Comparison of ENCODE assay signal across 8 mouse cellular contexts in the genomic region with DNA sequence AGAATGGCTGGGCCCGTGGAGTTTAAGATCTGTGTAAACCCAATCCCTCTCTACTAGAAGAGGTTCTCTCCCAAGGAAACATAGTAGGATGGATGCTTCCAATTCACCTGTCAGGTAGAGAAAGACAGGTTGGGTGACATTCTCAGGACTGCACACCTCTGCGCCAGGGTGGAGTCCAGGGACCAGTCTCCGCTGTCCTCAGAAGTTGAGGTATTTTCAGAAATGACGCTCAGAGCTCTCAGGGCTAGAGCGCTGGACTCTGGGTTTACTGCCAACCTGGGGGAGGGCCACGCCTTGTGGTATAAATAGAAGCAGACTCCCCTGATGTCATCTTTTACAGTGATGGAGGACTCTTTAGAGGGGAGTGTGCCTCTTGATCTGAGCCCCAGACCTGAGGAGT. TPM values are rescaled to one million over a fixed set of nuclear protein-coding genes. Genes with fewer than 3 reads are reported as not detected.
DNase-seq lines count a peak whose midpoint lies in the region; ATAC-seq and TF ChIP-seq lines count a peak whose summit lies in the region.

No protein-coding gene starts in this region.

- H3K27me3 ChIP-seq in MEL (ENCODE audit: control insufficient read depth in 1 of 2, insufficient read depth in 2 of 2, low read length in 2 of 2), result no peaks in the 10 kb centered on the region
- no peaks in the 10 kb centered on the region for H3K27me3 ChIP-seq in embryonic facial prominence, embryonic 14.5 days (replicated peaks; ENCODE audit: control insufficient read depth, insufficient read depth, low read length)
- H3K27me3 ChIP-seq in heart, embryonic 15.5 days, result no peaks in the 10 kb centered on the region
- H3K27me3 ChIP-seq in liver, embryonic 13.5 days, result peaks cover 3% of the 10 kb centered on the region; the same call in 1 of the 2 replicates
- H3K27me3 ChIP-seq in neural tube, embryonic 15.5 days (replicated peaks), result no peaks in the 10 kb centered on the region

- DNase-seq in MEL (ENCODE audit: low read depth, low spot score), result peak; percentile 27
- DNase-seq in embryonic facial prominence, embryonic 14.5 days (ENCODE audit: low spot score), result peak; percentile 27
- DNase-seq in liver, embryonic 13.5 days, result no peak
- no peak for DNase-seq in spleen, postnatal 14 days (ENCODE audit: low spot score in 2 of 2)
- no peak for DNase-seq in kidney, adult 18-20 months
- no peak for DNase-seq in right cerebral cortex, adult 18-20 months

- no peak for TF ChIP-seq EP300 in MEL (IDR thresholded peaks at IDR 0.05; ENCODE audit: low read depth in 1 of 2, low read length in 2 of 2)

- TF ChIP-seq CTCF in MEL (IDR thresholded peaks at IDR 0.05 in 2 of 3, conservative IDR thresholded peaks at IDR 0.05 in 1 of 3; ENCODE audit: control insufficient read depth in 1 of 3, insufficient read depth in 1 of 3, low read depth in 2 of 3, low read length in 3 of 3, poor library complexity in 1 of 3, severe bottlenecking in 1 of 3), result no peak

- no peak overlapping the region for H3K4me3 ChIP-seq in MEL (ENCODE audit: control insufficient read depth in 1 of 2, insufficient read depth in 1 of 2, low read depth in 2 of 2, low read length in 2 of 2)
- H3K4me3 ChIP-seq in embryonic facial prominence, embryonic 14.5 days (ENCODE audit: low read depth, low read length), result no peak overlapping the region
- H3K4me3 ChIP-seq in heart, embryonic 15.5 days, result peak overlapping the region; percentile 64
- 0 out of 2 replicates have a peak overlapping the region, but pooled peaks have one; percentile 72 for H3K4me3 ChIP-seq in liver, embryonic 13.5 days (replicated peaks)
- peak overlapping the region; percentile 58; the same call in 1 of the 2 replicates for H3K4me3 ChIP-seq in neural tube, embryonic 15.5 days (replicated peaks)

- TF ChIP-seq POLR2A in MEL (IDR thresholded peaks at IDR 0.05; ENCODE audit: control insufficient read depth in 1 of 2, insufficient read depth in 1 of 2, low read depth in 1 of 2, low read length in 2 of 2, poor library complexity in 1 of 2), result no peak

- no peak overlapping the region for H3K9ac ChIP-seq in MEL (ENCODE audit: control insufficient read depth, low read depth, low read length, poor library complexity, severe bottlenecking)
- peak overlapping the region; percentile 67; the same call in 1 of the 2 replicates for H3K9ac ChIP-seq in embryonic facial prominence, embryonic 14.5 days (ENCODE audit: low read depth, low read length)
- peak overlapping the region; percentile 42 for H3K9ac ChIP-seq in heart, embryonic 15.5 days
- H3K9ac ChIP-seq in liver, embryonic 13.5 days, result peak overlapping the region; percentile 71
- no peak overlapping the region for H3K9ac ChIP-seq in neural tube, embryonic 15.5 days (replicated peaks)

- no peaks in the 10 kb centered on the region for H3K79me2 ChIP-seq in MEL (ENCODE audit: control insufficient read depth, insufficient read depth, low read length, poor library complexity)

- 75% methylated on average over 6 of the region's 6 CpGs for WGBS in embryonic facial prominence, embryonic 14.5 days
- 28% methylated on average over 6 of the region's 6 CpGs for WGBS in heart, embryonic 15.5 days
- WGBS in liver, embryonic 13.5 days (ENCODE audit: insufficient replicate concordance), result 36% methylated on average over 6 of the region's 6 CpGs
- WGBS in neural tube, embryonic 15.5 days, result 81% methylated on average over 6 of the region's 6 CpGs

- H3K9me3 ChIP-seq in MEL (replicated peaks; ENCODE audit: insufficient read depth, low read length), result no peaks in the 10 kb centered on the region
- no peaks in the 10 kb centered on the region for H3K9me3 ChIP-seq in embryonic facial prominence, embryonic 14.5 days (ENCODE audit: control insufficient read depth, low read length)
- no peaks in the 10 kb centered on the region for H3K9me3 ChIP-seq in heart, embryonic 15.5 days (replicated peaks)
- H3K9me3 ChIP-seq in liver, embryonic 13.5 days (replicated peaks), result no peaks in the 10 kb centered on the region
- no peaks in the 10 kb centered on the region for H3K9me3 ChIP-seq in neural tube, embryonic 15.5 days (replicated peaks)

- H3K4me2 ChIP-seq in embryonic facial prominence, embryonic 14.5 days (ENCODE audit: low read depth, low read length), result peak overlapping the region; percentile 74
- H3K4me2 ChIP-seq in heart, embryonic 15.5 days, result peak overlapping the region; percentile 82
- H3K4me2 ChIP-seq in liver, embryonic 13.5 days, result peak overlapping the region; percentile 87
- H3K4me2 ChIP-seq in neural tube, embryonic 15.5 days, result peak overlapping the region; percentile 86

- no peak for ATAC-seq in embryonic facial prominence, embryonic 14.5 days (ENCODE audit: low read depth)
- peak; percentile 37; the same call in 1 of the 2 replicates for ATAC-seq in heart, embryonic 15.5 days (replicated peaks; ENCODE audit: insufficient number of reproducible peaks, insufficient read depth, low FRiP score, low read depth)
- no peak for ATAC-seq in liver, embryonic 13.5 days (ENCODE audit: low read depth)
- no peak for ATAC-seq in neural tube, embryonic 15.5 days (ENCODE audit: low FRiP score)

- H3K27ac ChIP-seq in MEL (ENCODE audit: control insufficient read depth, low read depth, low read length), result no peak overlapping the region
- peak overlapping the region; percentile 88 for H3K27ac ChIP-seq in embryonic facial prominence, embryonic 14.5 days (replicated peaks; ENCODE audit: low read depth, low read length)
- peak overlapping the region; percentile 92 for H3K27ac ChIP-seq in heart, embryonic 15.5 days
- H3K27ac ChIP-seq in liver, embryonic 13.5 days, result peak overlapping the region; percentile 72
- H3K27ac ChIP-seq in neural tube, embryonic 15.5 days (replicated peaks), result peak overlapping the region; percentile 84

- peaks cover 0 to 18% of the 10 kb centered on the region in 2 experiments; a peak in 2 of 4 replicates for H3K36me3 ChIP-seq in MEL (ENCODE audit: control insufficient read depth in 1 of 2, insufficient read depth in 2 of 2, low read length in 2 of 2)
- H3K36me3 ChIP-seq in embryonic facial prominence, embryonic 14.5 days (ENCODE audit: control insufficient read depth, insufficient read depth, low read length), result peaks cover 15% of the 10 kb centered on the region; the same call in 1 of the 2 replicates
- peaks cover 5% of the 10 kb centered on the region; the same call in 1 of the 2 replicates for H3K36me3 ChIP-seq in heart, embryonic 15.5 days
- H3K36me3 ChIP-seq in liver, embryonic 13.5 days, result peaks cover 1% of the 10 kb centered on the region; the same call in 1 of the 2 replicates
- no peaks in the 10 kb centered on the region for H3K36me3 ChIP-seq in neural tube, embryonic 15.5 days

- peaks cover 6 to 23% of the 10 kb centered on the region in 2 experiments for H3K4me1 ChIP-seq in MEL (ENCODE audit: control insufficient read depth in 1 of 2, insufficient read depth in 2 of 2, low read length in 2 of 2)
- peaks cover 33% of the 10 kb centered on the region for H3K4me1 ChIP-seq in embryonic facial prominence, embryonic 14.5 days (ENCODE audit: control insufficient read depth, insufficient read depth, low read length)
- peaks cover 40% of the 10 kb centered on the region for H3K4me1 ChIP-seq in heart, embryonic 15.5 days (replicated peaks)
- H3K4me1 ChIP-seq in liver, embryonic 13.5 days (replicated peaks), result peaks cover 31% of the 10 kb centered on the region
- peaks cover 28% of the 10 kb centered on the region for H3K4me1 ChIP-seq in neural tube, embryonic 15.5 days

- no peak for TF ChIP-seq RAD21 in MEL (IDR thresholded peaks at IDR 0.05; ENCODE audit: low read depth, low read length)

TF ChIP-seq in MEL, 35 proteins besides CTCF, POLR2A, EP300 and RAD21:
- TF ChIP-seq JUND (IDR thresholded peaks at IDR 0.05; ENCODE audit: low read depth, low read length), result no peak
- TF ChIP-seq USF2 (IDR thresholded peaks at IDR 0.05; ENCODE audit: borderline replicate concordance in 1 of 2, insufficient read depth in 1 of 2, low read depth in 1 of 2, low read length in 2 of 2), result no peak
- TF ChIP-seq ELF1 (IDR thresholded peaks at IDR 0.05; ENCODE audit: low read depth, low read length), result no peak
- no peak for TF ChIP-seq TCF12 (IDR thresholded peaks at IDR 0.05; ENCODE audit: low read depth, low read length)
- no peak for TF ChIP-seq GABPA (IDR thresholded peaks at IDR 0.05; ENCODE audit: low read depth, low read length)
- no peak for TF ChIP-seq NRF1 (IDR thresholded peaks at IDR 0.05; ENCODE audit: insufficient read depth, low read depth, low read length, poor library complexity, severe bottlenecking)
- TF ChIP-seq GATA1 (IDR thresholded peaks at IDR 0.05; ENCODE audit: low read depth, low read length), result no peak
- no peak for TF ChIP-seq TAL1 (IDR thresholded peaks at IDR 0.05; ENCODE audit: low read length)
- TF ChIP-seq MAX (IDR thresholded peaks at IDR 0.05; ENCODE audit: low read length), result no peak
- no peak for TF ChIP-seq ZC3H11A (IDR thresholded peaks at IDR 0.05; ENCODE audit: low read depth, low read length)
- TF ChIP-seq HCFC1 (IDR thresholded peaks at IDR 0.05; ENCODE audit: low read depth, low read length), result no peak
- TF ChIP-seq E2F4 (IDR thresholded peaks at IDR 0.05; ENCODE audit: borderline replicate concordance, low read depth, low read length), result no peak

RNA-seq across cellular contexts. Expression of gene Stn1, which starts 0.6 kb away (rescaled TPM):
- total RNA-seq in MEL (2012; rRNA removed), result 9.7 and 10.2 TPM in 2 replicates
- 10 to 100 TPM in 1 of 2 experiments, not detected in 1; 13.6 TPM for polyA plus RNA-seq in MEL (2012; ENCODE audit: insufficient read depth in 1 of 2, insufficient read length in 2 of 2, low read depth in 1 of 2, low replicate concordance in 2 of 2, missing spikeins in 1 of 2)
- polyA plus RNA-seq in embryonic facial prominence, embryonic 14.5 days (2014; fragmentation: Nextera tagmentation; extraction: Ambion mirVana), result 48.1 and 52.3 TPM in 2 replicates
- polyA plus RNA-seq in heart, embryonic 15.5 days (2015; fragmentation: Nextera tagmentation; extraction: Ambion mirVana), result 29.0 and 36.1 TPM in 2 replicates
- polyA plus RNA-seq in liver, embryonic 13.5 days (2015; fragmentation: Nextera tagmentation; extraction: Ambion mirVana), result 11.6 and 12.7 TPM in 2 replicates
- polyA plus RNA-seq in neural tube, embryonic 15.5 days (2015; fragmentation: Nextera tagmentation; extraction: Ambion mirVana), result 27.2 and 31.9 TPM in 2 replicates

RNA-seq across cellular contexts. Expression of gene Slk, which starts 41.6 kb away (rescaled TPM):
- 58.2 and 65.0 TPM in 2 replicates for total RNA-seq in MEL (2012; rRNA removed)
- polyA plus RNA-seq in MEL (2012; ENCODE audit: insufficient read depth in 1 of 2, insufficient read length in 2 of 2, low read depth in 1 of 2, low replicate concordance in 2 of 2, missing spikeins in 1 of 2), result 100 to 1,000 TPM in 1 of 2 experiments, 10 to 100 TPM in 1; 88.2 to 103 TPM
- 16.3 and 18.3 TPM in 2 replicates for polyA plus RNA-seq in embryonic facial prominence, embryonic 14.5 days (2014; fragmentation: Nextera tagmentation; extraction: Ambion mirVana)
- 12.6 and 14.2 TPM in 2 replicates for polyA plus RNA-seq in heart, embryonic 15.5 days (2015; fragmentation: Nextera tagmentation; extraction: Ambion mirVana)
- 5.8 and 6.3 TPM in 2 replicates for polyA plus RNA-seq in liver, embryonic 13.5 days (2015; fragmentation: Nextera tagmentation; extraction: Ambion mirVana)
- 5.5 and 7.3 TPM in 2 replicates for polyA plus RNA-seq in neural tube, embryonic 15.5 days (2015; fragmentation: Nextera tagmentation; extraction: Ambion mirVana)

Comparison
In these comparisons a context has a peak if more than half of its experiments do, and no peak if none do; other contexts are left out.
1. DNase-seq: peak in MEL (single experiment) and embryonic facial prominence, embryonic 14.5 days (single experiment); none in liver, embryonic 13.5 days (single experiment), spleen, postnatal 14 days (0 of 2), kidney, adult 18-20 months (single experiment) and right cerebral cortex, adult 18-20 months (single experiment).
2. H3K4me3 ChIP-seq: peak in heart, embryonic 15.5 days (single experiment), liver, embryonic 13.5 days (single experiment) and neural tube, embryonic 15.5 days (single experiment); none in MEL (0 of 2) and embryonic facial prominence, embryonic 14.5 days (single experiment).
3. H3K9ac ChIP-seq: peak in embryonic facial prominence, embryonic 14.5 days (single experiment), heart, embryonic 15.5 days (single experiment) and liver, embryonic 13.5 days (single experiment); none in MEL (single experiment) and neural tube, embryonic 15.5 days (single experiment).
4. Peak in every context shown above with its lines, with median percentiles within 50 percentile points of each other: H3K4me2 ChIP-seq.